Mouse (Mus musculus) stomach, postnatal 0 days (tissue): ENCODE measurements around the gene Shh.

Experiments used
- CTCF ChIP-seq: IDR thresholded peaks from 2 replicates; pipeline ENCODE4 v1.5.1; 2016; ENCODE audit warnings: antibody characterized with exemption, low read depth, mild to moderate bottlenecking, moderate library complexity
- EP300 ChIP-seq: optimal IDR thresholded peaks from 2 replicates; pipeline ENCODE3; 2016; ENCODE audit warnings: antibody characterized with exemption

- TF ChIP-seq CTCF (no peak), EP300 (no peak)
These were observed at the start of gene Shh for GRCm38 (mm10) chr5:28466760-28467306.
